Mouse (Mus musculus) bone marrow, adult 2 months (tissue): Measurements from ENCODE around the gene Vac14. TPM values are rescaled to one million over a fixed set of nuclear protein-coding genes. Genes with fewer than 3 reads are reported as not detected.

ENCODE experiments used
- H3K27ac ChIP-seq: fragments of 200-500 bp; 2 replicates; pipeline ENCODE4 v1.5.1; 2012; ENCODE audit warnings: low read depth, mild to moderate bottlenecking, control low read depth, inconsistent platforms, low read length; ENCODE audit not compliant: control insufficient read depth, poor library complexity, insufficient read depth
- H3K4me1 ChIP-seq: fragments of 200-500 bp; 2 replicates; pipeline ENCODE4 v1.6.1; 2011; ENCODE audit warnings: low read length; ENCODE audit not compliant: control insufficient read depth, insufficient read depth
- H3K4me3 ChIP-seq: fragments of 200-500 bp; replicated peaks from 2 replicates; pipeline ENCODE3; 2011; ENCODE audit warnings: mild to moderate bottlenecking, low read depth, low read length, control low read depth; ENCODE audit not compliant: control insufficient read depth
- CTCF ChIP-seq: fragments of 200-500 bp; IDR thresholded peaks from 2 replicates; pipeline ENCODE4 v1.5.1; 2011; ENCODE audit warnings: low read length, control low read depth; ENCODE audit not compliant: control insufficient read depth, insufficient read depth
- POLR2A ChIP-seq: fragments of 200-500 bp; IDR thresholded peaks from 2 replicates; pipeline ENCODE4 v1.6.1; 2011; ENCODE audit warnings: low read depth, mild to moderate bottlenecking, control low read depth, low read length, borderline replicate concordance; ENCODE audit not compliant: control insufficient read depth
- WGBS: fragments of 180-500 bp; shearing (Covaris S2); methylation state at CpG from one replicate; pipeline ENCODE4 v1.1.7; 2018; 5-methylcytosine and 5-hydroxymethylcytosine counted together
- polyA plus RNA-seq: library from polyadenylated mRNA; stranded (reverse); fragments of >200 nt; gene quantifications from 2 replicates; pipeline ENCODE4 v1.2.4, GENCODE M21; 2011; ENCODE audit warnings: low replicate concordance; ENCODE audit not compliant: missing spikeins, insufficient read depth, insufficient read length

Gene Vac14
- polyA plus RNA-seq, 1 experiment, result 19.2 TPM

- 82% methylated on average over 5 of the region's 5 CpGs for WGBS
- no peaks in the 10 kb centered on the region for H3K4me1 ChIP-seq
- TF ChIP-seq POLR2A, result no peak
- no peak for TF ChIP-seq CTCF
- no peak overlapping the region for H3K4me3 ChIP-seq
- H3K27ac ChIP-seq, result no peak overlapping the region
These were observed 58.3 kb downstream of the Vac14 start for GRCm38 (mm10) chr8:110676702-110677101.

- TF ChIP-seq POLR2A, result no peak
- TF ChIP-seq CTCF, result no peak
These were observed 58.8 kb downstream of the Vac14 start for GRCm38 (mm10) chr8:110677174-110677660.

GRCm38 (mm10) chr8:110678989-110679388 lies 60.6 kb downstream of the Vac14 start:
- no peaks in the 10 kb centered on the region for H3K4me1 ChIP-seq
- 75% methylated on average over 3 of the region's 3 CpGs for WGBS
- no peak overlapping the region for H3K4me3 ChIP-seq
- TF ChIP-seq CTCF (no peak), POLR2A (no peak)
- no peak overlapping the region for H3K27ac ChIP-seq

More at GRCm38 (mm10) chr8:110677174-110677660, 58.8 kb downstream of the Vac14 start:
- Histone ChIP-seq H3K4me3 (no peak overlapping the region), H3K4me1 (no peaks in the 10 kb centered on the region), H3K27ac (no peak overlapping the region)
- WGBS, result 86% methylated on average over 5 of the region's 5 CpGs

- Histone ChIP-seq H3K27ac (no peak overlapping the region), H3K4me1 (no peaks in the 10 kb centered on the region; the same call in 1 of the 2 replicates), H3K4me3 (no peak overlapping the region)
- WGBS, result 88% methylated on average over 5 of the region's 5 CpGs
- TF ChIP-seq POLR2A, result no peak
- TF ChIP-seq CTCF, result no peak
These were observed 69.3 kb downstream of the Vac14 start for GRCm38 (mm10) chr8:110687726-110688125.

GRCm38 (mm10) chr8:110689961-110690360 lies 71.6 kb downstream of the Vac14 start:
- no peak overlapping the region for H3K27ac ChIP-seq

GRCm38 (mm10) chr8:110694226-110694625 lies 75.8 kb downstream of the Vac14 start:
- Histone ChIP-seq H3K27ac (no peak overlapping the region), H3K4me3 (no peak overlapping the region), H3K4me1 (no peaks in the 10 kb centered on the region)
- TF ChIP-seq CTCF, result no peak
- TF ChIP-seq POLR2A, result no peak
- 89% methylated on average over 5 of the region's 5 CpGs for WGBS

More at GRCm38 (mm10) chr8:110689961-110690360, 71.6 kb downstream of the Vac14 start:
- Histone ChIP-seq H3K4me3 (no peak overlapping the region), H3K4me1 (no peaks in the 10 kb centered on the region; the same call in 1 of the 2 replicates)
- no peak for TF ChIP-seq POLR2A
- no peak for TF ChIP-seq CTCF
- 82% methylated on average over 9 of the region's 9 CpGs for WGBS

GRCm38 (mm10) chr8:110694826-110695225 lies 76.4 kb downstream of the Vac14 start:
- Histone ChIP-seq H3K4me3 (no peak overlapping the region), H3K27ac (no peak overlapping the region), H3K4me1 (no peaks in the 10 kb centered on the region)
- WGBS, result 93% methylated on average over 4 of the region's 4 CpGs
- TF ChIP-seq POLR2A (no peak), CTCF (no peak)

- Histone ChIP-seq H3K4me3 (no peak overlapping the region), H3K27ac (no peak overlapping the region), H3K4me1 (no peaks in the 10 kb centered on the region)
- WGBS, result 84% methylated on average over 5 of the region's 5 CpGs
- TF ChIP-seq POLR2A (no peak), CTCF (no peak)
These were observed 77.0 kb downstream of the Vac14 start for GRCm38 (mm10) chr8:110695431-110695830.

GRCm38 (mm10) chr8:110696051-110696450 lies 77.7 kb downstream of the Vac14 start:
- no peak overlapping the region for H3K27ac ChIP-seq
- H3K4me1 ChIP-seq, result no peaks in the 10 kb centered on the region
- no peak overlapping the region for H3K4me3 ChIP-seq
- TF ChIP-seq CTCF, result no peak
- TF ChIP-seq POLR2A, result no peak
- WGBS, result 82% methylated on average over 4 of the region's 4 CpGs
